ENCODE assay signal across 8 mouse cellular contexts in the genomic region with DNA sequence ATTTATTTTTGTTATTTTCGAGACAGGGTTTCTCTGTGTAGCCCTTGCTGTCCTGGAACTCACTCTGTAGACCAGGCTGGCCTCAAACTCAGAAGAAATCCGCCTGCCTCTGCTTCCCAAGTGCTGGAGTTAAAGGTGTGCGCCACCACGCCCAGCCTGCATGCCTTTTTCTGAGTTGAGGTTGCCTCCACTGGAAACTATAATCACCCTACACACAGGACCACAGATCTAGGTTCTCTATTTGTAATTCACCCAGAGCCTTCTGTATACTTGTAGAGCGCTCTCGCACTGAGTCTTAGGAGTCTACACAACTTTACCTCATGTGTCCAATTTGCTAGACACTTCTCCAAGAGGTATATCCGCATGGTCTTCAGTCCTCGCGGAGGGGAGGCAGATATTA. TPM values are rescaled to one million over a fixed set of nuclear protein-coding genes. Genes with fewer than 3 reads are reported as not detected.
DNase-seq lines count a peak whose midpoint lies in the region; ATAC-seq and TF ChIP-seq lines count a peak whose summit lies in the region.

No protein-coding gene starts in this region.

- no peak for DNase-seq in heart, postnatal 14 days
- no peak for DNase-seq in midbrain, embryonic 11.5 days (ENCODE audit: low spot score, missing footprints)
- DNase-seq in embryo, embryonic 11 days = no peak
- no peak for DNase-seq in layer of hippocampus, adult 11-12 months (ENCODE audit: low spot score)
- DNase-seq in left cerebral cortex, postnatal 10 days (ENCODE audit: extremely low spot score in 1 of 2, low spot score in 2 of 2) = no peak

- WGBS in heart, embryonic 14.5 days = 27% methylated on average over 9 of the region's 9 CpGs
- WGBS in bone marrow, adult 2 months = 20% methylated on average over 9 of the region's 9 CpGs
- WGBS in hindbrain, embryonic 15.5 days = 34% methylated on average over 9 of the region's 9 CpGs
- 32% methylated on average over 9 of the region's 9 CpGs for WGBS in midbrain, embryonic 11.5 days

- intact Hi-C loops in heart, postnatal 14 days (cut with DNase I) = no loop called here
- intact Hi-C loops in left cerebral cortex, postnatal 10 days (cut with DNase I) = loop anchor here (5.0 kb wide), 1 partner anchor 37 kb away; no protein-coding TSS in a partner anchor

- no peak for TF ChIP-seq POLR2A in bone marrow, adult 2 months (IDR thresholded peaks at IDR 0.05; ENCODE audit: borderline replicate concordance, control insufficient read depth, low read depth, low read length)

- peak overlapping the region; percentile 38 to 61; a peak in 3 of 4 replicates for H3K27ac ChIP-seq in heart, embryonic 14.5 days (replicated peaks in 1 of 2; ENCODE audit: control insufficient read depth in 1 of 2, insufficient read depth in 1 of 2, low read depth in 2 of 2, low read length in 2 of 2)
- no peak overlapping the region for H3K27ac ChIP-seq in bone marrow, adult 2 months (ENCODE audit: control insufficient read depth, insufficient read depth, low read depth, low read length, poor library complexity)
- peak overlapping the region; percentile 74; the same call in 1 of the 2 replicates for H3K27ac ChIP-seq in hindbrain, embryonic 15.5 days (replicated peaks)
- H3K27ac ChIP-seq in midbrain, embryonic 11.5 days (ENCODE audit: low read depth, low read length) = no peak overlapping the region

- no peak for TF ChIP-seq CTCF in bone marrow, adult 2 months (IDR thresholded peaks at IDR 0.05; ENCODE audit: control insufficient read depth, insufficient read depth, low read length)

- peaks cover 0 to 10% of the 10 kb centered on the region in 2 experiments; a peak in 2 of 4 replicates for H3K4me1 ChIP-seq in heart, embryonic 14.5 days (ENCODE audit: control insufficient read depth in 2 of 2, insufficient read depth in 2 of 2, low read length in 2 of 2)
- no peaks in the 10 kb centered on the region; the same call in 1 of the 2 replicates for H3K4me1 ChIP-seq in bone marrow, adult 2 months (ENCODE audit: control insufficient read depth, insufficient read depth, low read length)
- H3K4me1 ChIP-seq in hindbrain, embryonic 15.5 days (replicated peaks) = peaks cover 19% of the 10 kb centered on the region
- peaks cover 7% of the 10 kb centered on the region; the same call in 1 of the 2 replicates for H3K4me1 ChIP-seq in midbrain, embryonic 11.5 days (ENCODE audit: control insufficient read depth, insufficient read depth, low read length)

- H3K4me3 ChIP-seq in heart, embryonic 14.5 days (ENCODE audit: control insufficient read depth in 1 of 2, insufficient read depth in 1 of 2, low read depth in 1 of 2, low read length in 2 of 2) = peak overlapping the region; percentile 78 to 88
- peak overlapping the region; percentile 88 for H3K4me3 ChIP-seq in bone marrow, adult 2 months (replicated peaks; ENCODE audit: control insufficient read depth, low read depth, low read length)
- H3K4me3 ChIP-seq in hindbrain, embryonic 15.5 days = peak overlapping the region; percentile 86
- peak overlapping the region; percentile 87 for H3K4me3 ChIP-seq in midbrain, embryonic 11.5 days (ENCODE audit: low read depth, low read length)

- H3K4me2 ChIP-seq in heart, embryonic 14.5 days (ENCODE audit: low read length) = peak overlapping the region; percentile 82
- peak overlapping the region; percentile 68 for H3K4me2 ChIP-seq in hindbrain, embryonic 15.5 days
- H3K4me2 ChIP-seq in midbrain, embryonic 11.5 days = peak overlapping the region; percentile 78

- H3K9me3 ChIP-seq in heart, embryonic 14.5 days (ENCODE audit: control insufficient read depth, low read length) = no peaks in the 10 kb centered on the region
- no peaks in the 10 kb centered on the region for H3K9me3 ChIP-seq in hindbrain, embryonic 15.5 days
- no peaks in the 10 kb centered on the region for H3K9me3 ChIP-seq in midbrain, embryonic 11.5 days (ENCODE audit: control insufficient read depth, low read length)

- H3K36me3 ChIP-seq in heart, embryonic 14.5 days (ENCODE audit: control insufficient read depth, insufficient read depth, low read length) = peaks cover 42% of the 10 kb centered on the region
- H3K36me3 ChIP-seq in hindbrain, embryonic 15.5 days = peaks cover 21% of the 10 kb centered on the region
- peaks cover 12% of the 10 kb centered on the region for H3K36me3 ChIP-seq in midbrain, embryonic 11.5 days (ENCODE audit: control insufficient read depth, insufficient read depth, low read length)

- no peaks in the 10 kb centered on the region for H3K27me3 ChIP-seq in heart, embryonic 14.5 days (ENCODE audit: control insufficient read depth, insufficient read depth, low read length)
- H3K27me3 ChIP-seq in hindbrain, embryonic 15.5 days = no peaks in the 10 kb centered on the region
- H3K27me3 ChIP-seq in midbrain, embryonic 11.5 days (ENCODE audit: control insufficient read depth, insufficient read depth, low read length) = no peaks in the 10 kb centered on the region

- ATAC-seq in heart, embryonic 14.5 days (ENCODE audit: insufficient number of reproducible peaks, insufficient read depth, low FRiP score, low read depth) = no peak
- ATAC-seq in hindbrain, embryonic 15.5 days (ENCODE audit: low FRiP score, low read depth) = no peak; the same call in 1 of the 2 replicates
- no peak for ATAC-seq in midbrain, embryonic 11.5 days (ENCODE audit: low FRiP score)

- H3K9ac ChIP-seq in heart, embryonic 14.5 days (ENCODE audit: low read length) = peak overlapping the region; percentile 89
- H3K9ac ChIP-seq in hindbrain, embryonic 15.5 days = peak overlapping the region; percentile 82
- peak overlapping the region; percentile 92 for H3K9ac ChIP-seq in midbrain, embryonic 11.5 days (ENCODE audit: low read length)

RNA-seq across cellular contexts. Expression of gene Nob1, which starts 0.7 kb away (rescaled TPM):
- polyA plus RNA-seq in heart, embryonic 14.5 days (2014; fragmentation: Nextera tagmentation; extraction: Ambion mirVana) = 41.2 and 41.8 TPM in 2 replicates
- 10 to 100 TPM; 20.4 to 25.2 TPM for total RNA-seq in heart, postnatal 14 days (2021)
- polyA plus RNA-seq in bone marrow, adult 2 months (2011; ENCODE audit: insufficient read depth, insufficient read length, low replicate concordance, missing spikeins) = 20.5 and 28.4 TPM in 2 replicates
- polyA plus RNA-seq in hindbrain, embryonic 15.5 days (2015; fragmentation: Nextera tagmentation; extraction: Ambion mirVana) = 64.6 and 68.8 TPM in 2 replicates
- 69.5 and 81.7 TPM in 2 replicates for polyA plus RNA-seq in midbrain, embryonic 11.5 days (2014; fragmentation: Nextera tagmentation; extraction: Ambion mirVana)
- 10 to 100 TPM; 32.7 to 38.0 TPM for total RNA-seq in left cerebral cortex, postnatal 10 days (2021)

RNA-seq across cellular contexts. Expression of gene Wwp2, which starts 12.0 kb away (rescaled TPM):
- polyA plus RNA-seq in heart, embryonic 14.5 days (2014; fragmentation: Nextera tagmentation; extraction: Ambion mirVana) = 28.5 and 28.6 TPM in 2 replicates
- total RNA-seq in heart, postnatal 14 days (2021) = 10 to 100 TPM; 18.3 to 22.0 TPM
- 61.9 and 103 TPM in 2 replicates for polyA plus RNA-seq in bone marrow, adult 2 months (2011; ENCODE audit: insufficient read depth, insufficient read length, low replicate concordance, missing spikeins)
- 38.4 and 41.5 TPM in 2 replicates for polyA plus RNA-seq in hindbrain, embryonic 15.5 days (2015; fragmentation: Nextera tagmentation; extraction: Ambion mirVana)
- 53.1 and 56.4 TPM in 2 replicates for polyA plus RNA-seq in midbrain, embryonic 11.5 days (2014; fragmentation: Nextera tagmentation; extraction: Ambion mirVana)
- total RNA-seq in left cerebral cortex, postnatal 10 days (2021) = 10 to 100 TPM; 34.8 to 36.1 TPM

RNA-seq across cellular contexts. Expression of gene Nqo1, which starts 21.2 kb away (rescaled TPM):
- polyA plus RNA-seq in heart, embryonic 14.5 days (2014; fragmentation: Nextera tagmentation; extraction: Ambion mirVana) = 6.0 and 6.4 TPM in 2 replicates
- total RNA-seq in heart, postnatal 14 days (2021) = 10 to 100 TPM; 13.6 to 17.3 TPM
- polyA plus RNA-seq in bone marrow, adult 2 months (2011; ENCODE audit: insufficient read depth, insufficient read length, low replicate concordance, missing spikeins) = 8.1 and 14.0 TPM in 2 replicates
- polyA plus RNA-seq in hindbrain, embryonic 15.5 days (2015; fragmentation: Nextera tagmentation; extraction: Ambion mirVana) = 8.5 and 9.2 TPM in 2 replicates
- 6.7 and 7.9 TPM in 2 replicates for polyA plus RNA-seq in midbrain, embryonic 11.5 days (2014; fragmentation: Nextera tagmentation; extraction: Ambion mirVana)
- total RNA-seq in left cerebral cortex, postnatal 10 days (2021) = 1 to 10 TPM; 3.0 to 3.4 TPM

Comparison
In these comparisons a context has a peak if more than half of its experiments do, and no peak if none do; other contexts are left out.
1. H3K27ac ChIP-seq: peak in heart, embryonic 14.5 days (2 of 2) and hindbrain, embryonic 15.5 days (single experiment); none in bone marrow, adult 2 months (single experiment) and midbrain, embryonic 11.5 days (single experiment).
2. Peak in every context shown above with its lines, with median percentiles within 50 percentile points of each other: H3K4me2 ChIP-seq, H3K4me3 ChIP-seq and H3K9ac ChIP-seq.